Mouse (Mus musculus): ENCODE measurements at regions not wholly inside any gene's neighbourhood (a gene's known extent, or its start where the extent isn't known, plus 50 kb on each side); places are given as distances from the start of the nearest gene placed in this dataset.
"Not testable (repeated sequence)": the region's sequence is repeated elsewhere in the genome, so short reads cannot be mapped to it uniquely, and the experiment has no call there.

DNA sequence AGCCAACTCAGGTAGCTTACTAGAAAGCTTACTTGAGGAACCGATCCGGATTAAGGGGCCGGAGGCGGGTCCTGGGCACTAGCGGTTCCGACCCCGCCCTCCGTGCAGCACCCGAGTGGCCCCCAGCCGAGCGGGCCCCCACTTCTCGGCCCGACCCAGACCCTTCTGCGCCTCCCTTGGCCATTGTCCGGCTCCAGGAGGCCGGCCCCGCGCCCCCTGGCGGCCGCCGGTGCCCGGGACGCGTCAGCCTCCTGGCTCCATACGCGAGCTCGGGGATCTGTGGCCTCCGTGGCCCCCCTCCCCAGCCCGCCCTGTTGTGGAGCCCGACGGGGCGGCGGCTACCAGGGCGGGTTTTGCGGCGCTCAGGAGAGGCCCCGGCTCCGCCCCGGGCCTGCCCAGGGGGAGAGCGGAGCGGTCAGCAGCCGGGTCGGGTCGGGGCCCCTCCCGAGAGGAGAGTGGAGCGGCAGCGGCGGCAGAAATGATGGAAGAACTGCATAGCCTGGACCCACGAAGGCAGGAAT lies 94.3 kb upstream of the Zfp986 start:
- TF ChIP-seq CTCF, POLR2A (IDR thresholded peaks at IDR 0.05; ENCODE audit: insufficient read depth, low read depth, low read length): not testable (repeated sequence)
